Mouse (Mus musculus) liver, adult (tissue): ENCODE results near the gene Lgals12.

ENCODE experiments used
- GATA4 ChIP-seq: IDR thresholded peaks from 2 replicates; pipeline ENCODE4 v1.6.1; 2014; ENCODE audit warnings: mild to moderate bottlenecking, low read length; ENCODE audit not compliant: insufficient replicate concordance

The Lgals12 gene

GRCm38 (mm10) chr19:7559986-7560385, 47.0 kb downstream of the Lgals12 start:
- no peak for TF ChIP-seq GATA4

DNA sequence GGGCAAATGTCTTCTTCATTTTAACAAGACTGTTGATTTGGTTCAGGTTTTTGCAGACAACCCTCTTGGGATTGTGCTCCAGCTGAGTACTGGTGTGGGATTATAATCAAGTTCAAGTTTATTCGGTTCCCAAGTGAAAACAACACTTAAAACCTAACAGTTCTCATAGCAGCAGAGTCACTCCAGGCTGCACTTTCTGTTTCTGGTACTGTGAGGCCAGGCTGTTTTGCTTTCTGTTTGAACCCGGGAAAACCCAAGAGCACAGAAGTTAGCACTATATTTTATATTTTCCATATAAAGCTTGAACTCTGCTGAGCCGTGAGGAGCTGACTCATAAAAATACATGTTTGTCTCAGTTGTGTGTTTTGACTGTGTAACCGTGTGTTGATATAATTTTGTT, 48.3 kb downstream of the Lgals12 start:
- TF ChIP-seq GATA4 = no peak

- TF ChIP-seq GATA4 = no peak
These were observed 49.1 kb downstream of the Lgals12 start for GRCm38 (mm10) chr19:7557844-7558243.

GRCm38 (mm10) chr19:7557328-7557822, 49.6 kb downstream of the Lgals12 start, which contains the start of gene Pla2g16:
Gene Pla2g16 (plus strand): TSS chr19:7557459.
- TF ChIP-seq GATA4 = no peak

GRCm38 (mm10) chr19:7556641-7557040, 50.4 kb downstream of the Lgals12 start:
- TF ChIP-seq GATA4 = no peak

DNA sequence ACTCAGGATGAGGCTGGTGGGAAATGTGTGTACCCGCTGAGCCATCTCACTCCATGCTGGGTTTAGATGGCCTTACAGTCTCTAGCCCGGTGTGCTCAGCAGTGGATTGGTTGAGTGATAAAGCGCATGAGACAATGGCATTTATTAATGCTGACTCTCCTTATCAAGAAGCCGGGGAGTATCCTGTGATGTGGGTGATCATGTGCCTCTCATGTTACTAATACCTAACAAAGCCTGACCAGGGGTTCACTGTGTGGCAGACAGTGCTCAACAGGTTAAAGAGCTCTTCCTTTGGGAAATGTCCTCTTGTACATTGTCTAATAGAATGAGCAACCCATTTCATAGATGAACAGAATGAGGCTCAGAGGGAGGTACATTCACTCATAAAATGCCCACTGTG, 52.1 kb downstream of the Lgals12 start:
- TF ChIP-seq GATA4 = no peak

DNA sequence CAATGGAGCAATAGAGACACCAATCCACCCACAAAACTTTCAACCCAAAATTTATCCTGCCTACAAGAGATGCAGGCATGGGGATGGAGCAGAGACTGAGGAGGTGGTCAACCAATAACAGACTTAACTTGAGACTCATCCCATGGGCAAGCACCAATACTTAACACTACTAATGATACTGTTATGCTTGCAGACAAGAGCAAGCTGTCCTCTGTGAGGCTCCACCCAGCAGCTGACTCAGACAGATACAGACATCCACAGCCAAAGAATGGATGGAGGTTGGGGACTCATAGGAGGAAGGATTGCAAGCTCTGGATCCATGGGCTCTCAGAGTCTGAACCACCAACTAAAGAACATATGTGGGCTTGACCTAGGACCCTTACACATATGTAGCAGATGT, 53.6 kb downstream of the Lgals12 start:
- no peak for TF ChIP-seq GATA4

DNA sequence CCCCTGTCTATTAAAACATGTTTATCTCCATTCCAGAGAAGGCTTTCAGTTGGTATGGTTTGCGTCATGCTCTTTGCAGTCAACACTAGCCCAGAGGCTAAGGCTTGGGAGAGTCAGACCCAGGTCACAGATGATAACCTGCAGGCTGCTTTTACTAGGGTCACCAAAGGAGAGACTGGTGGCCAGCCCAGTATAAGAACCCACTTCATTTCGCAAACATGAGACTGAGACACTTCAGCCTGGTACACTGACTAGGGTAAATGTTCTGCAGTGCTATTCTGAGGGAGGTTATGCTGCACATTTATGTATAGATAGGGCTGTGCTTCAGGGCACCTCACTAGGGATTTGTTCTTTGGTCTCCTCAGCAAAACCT, 54.7 kb downstream of the Lgals12 start:
- no peak for TF ChIP-seq GATA4

DNA sequence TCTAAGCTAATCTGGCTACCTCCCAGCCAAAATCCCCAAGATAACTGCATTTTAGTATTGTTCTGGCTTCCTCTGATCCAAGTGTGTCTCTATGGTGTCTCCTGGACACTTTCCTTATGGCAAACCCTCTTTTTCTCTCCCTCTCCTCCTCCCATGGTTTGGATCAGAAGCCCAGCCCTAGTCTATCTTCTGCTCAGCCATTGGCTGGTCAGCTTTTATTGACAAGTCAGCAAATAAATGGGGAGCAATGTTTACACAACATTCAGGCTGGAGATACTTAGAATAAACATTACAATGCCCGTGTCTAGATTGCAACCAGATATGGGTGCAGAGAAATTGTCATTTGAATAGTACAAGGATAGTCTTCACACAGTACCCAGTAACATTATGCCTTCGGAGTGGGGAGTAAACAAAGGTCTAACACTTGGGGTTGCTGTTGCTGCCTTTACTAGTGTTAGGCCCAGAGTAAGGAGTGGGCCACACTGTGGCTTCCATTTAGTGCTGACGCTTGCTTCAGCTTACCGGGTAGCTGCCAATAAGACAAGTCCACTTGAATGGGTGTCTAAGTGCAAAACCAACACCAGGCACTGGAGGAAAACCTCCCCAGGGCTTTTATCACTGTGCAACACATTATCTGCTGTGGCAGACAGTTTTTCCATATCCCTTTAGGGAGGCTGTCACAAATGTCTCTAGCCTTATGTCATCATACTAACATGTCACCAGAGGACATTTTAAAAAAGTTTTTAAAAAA, 55.3 kb downstream of the Lgals12 start:
- no peak for TF ChIP-seq GATA4

DNA sequence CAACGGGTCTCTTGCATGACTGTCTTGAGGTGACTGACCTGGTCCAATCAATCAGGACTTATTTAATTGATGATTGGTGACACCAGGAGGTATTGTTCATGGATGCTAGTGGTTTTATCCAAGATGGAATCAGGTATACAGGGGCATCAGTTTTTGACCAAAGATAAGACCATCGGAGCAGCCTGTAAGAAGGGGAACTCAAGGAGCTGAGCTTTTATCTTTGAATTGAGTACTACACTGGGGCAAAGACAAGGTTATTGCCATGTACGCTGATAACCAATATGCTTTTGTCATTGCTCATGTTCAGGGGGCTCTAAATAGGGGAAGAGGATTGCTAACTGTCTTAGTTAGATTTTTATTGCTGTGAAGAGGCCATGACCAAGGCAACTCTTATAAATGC, 58.1 kb downstream of the Lgals12 start:
- no peak for TF ChIP-seq GATA4
